31 mouse cellular contexts compared by ENCODE assay signal in genomic region chr4:68312751-68313150, GRCm38 (mm10).
DNase-seq lines count a peak whose midpoint lies in the region; ATAC-seq lines count a peak whose summit lies in the region.
"Had no signal": no experiment of that assay in that cellular context is flagged by ENCODE, and none has a peak within 500 bp of the region (broad histone marks: within the 10 kb centered on the region; RNA-seq: fewer than 3 reads in every experiment).

No protein-coding gene starts in this region.

- no peaks in the 10 kb centered on the region for H3K36me3 ChIP-seq in midbrain, embryonic 11.5 days (ENCODE audit: control insufficient read depth, insufficient read depth, low read length)
- H3K36me3 ChIP-seq: embryonic facial prominence, embryonic 13.5 days; embryonic facial prominence, embryonic 15.5 days; forebrain, embryonic 10.5 days; forebrain, embryonic 12.5 days; G1E had no signal

- no peaks in the 10 kb centered on the region for H3K27me3 ChIP-seq in midbrain, embryonic 11.5 days (ENCODE audit: control insufficient read depth, insufficient read depth, low read length)
- H3K27me3 ChIP-seq: CH12.LX; embryonic facial prominence, embryonic 13.5 days; embryonic facial prominence, embryonic 15.5 days; forebrain, embryonic 12.5 days; Patski had no signal

- no peak overlapping the region for H3K9ac ChIP-seq in midbrain, embryonic 11.5 days (ENCODE audit: low read length)
- H3K9ac ChIP-seq: embryonic facial prominence, embryonic 13.5 days; embryonic facial prominence, embryonic 15.5 days; forebrain, embryonic 12.5 days had no signal

- peak; percentile 26 for DNase-seq in brain, adult 2 months (ENCODE audit: low read depth, low spot score)
- peak; percentile 27 to 69 for DNase-seq in layer of hippocampus, adult 18-20 months (ENCODE audit: low spot score in 2 of 2)
- DNase-seq in layer of hippocampus, adult 9-10 months (ENCODE audit: low spot score), result peak; percentile 8
- DNase-seq in layer of hippocampus, postnatal 36 days, result peak; percentile 26 to 31
- DNase-seq in urinary bladder, postnatal 10 days (ENCODE audit: low spot score), result no peak
- DNase-seq in adrenal gland, adult (ENCODE audit: inconsistent age in 2 of 2, low spot score in 1 of 2), result no peak
- no peak for DNase-seq in left cerebral cortex, adult 8-10 months (ENCODE audit: low spot score in 2 of 2)
- no peak for DNase-seq in midbrain, embryonic 11.5 days (ENCODE audit: low spot score, missing footprints)
- DNase-seq: adrenal gland, adult 8-10 months; adrenal gland, postnatal 14 days; adrenal gland, postnatal 36 days; B cell, adult 2 months; cerebellum, adult 11 months; cerebellum, adult 18-20 months; cerebellum, adult 8-10 months; cerebellum, adult 9-11 months; cerebellum, postnatal 14 days; cerebellum, postnatal 36 days; embryo, embryonic 11 days had no signal

- H3K9me3 ChIP-seq in midbrain, embryonic 11.5 days (ENCODE audit: control insufficient read depth, low read length), result no peaks in the 10 kb centered on the region
- H3K9me3 ChIP-seq: embryonic facial prominence, embryonic 13.5 days; embryonic facial prominence, embryonic 15.5 days; forebrain, embryonic 10.5 days; forebrain, embryonic 12.5 days had no signal

- no peak for ATAC-seq in midbrain, embryonic 11.5 days (ENCODE audit: low FRiP score)
- ATAC-seq: activated CD4-positive, CD25-positive, alpha-beta regulatory T cell, adult 4 months; CD4-positive, CD25-positive, alpha-beta regulatory T cell, adult 4 months; forebrain, embryonic 14.5 days; forebrain, embryonic 16.5 days; Patski had no signal

- H3K27ac ChIP-seq in midbrain, embryonic 11.5 days (ENCODE audit: low read depth, low read length), result no peak overlapping the region
- H3K27ac ChIP-seq: embryonic facial prominence, embryonic 13.5 days; embryonic facial prominence, embryonic 15.5 days; forebrain, embryonic 10.5 days; forebrain, embryonic 12.5 days had no signal

- no peak overlapping the region for H3K4me3 ChIP-seq in midbrain, embryonic 11.5 days (ENCODE audit: low read depth, low read length)
- H3K4me3 ChIP-seq: embryonic facial prominence, embryonic 13.5 days; embryonic facial prominence, embryonic 15.5 days; erythroblast, embryonic 14.5 days; forebrain, embryonic 10.5 days; forebrain, embryonic 12.5 days had no signal

- WGBS in midbrain, embryonic 11.5 days, result 91% methylated on average over 4 of the region's 4 CpGs

- no peak overlapping the region for H3K4me2 ChIP-seq in midbrain, embryonic 11.5 days
- H3K4me2 ChIP-seq: embryonic facial prominence, embryonic 13.5 days; embryonic facial prominence, embryonic 15.5 days; forebrain, embryonic 12.5 days had no signal

- H3K4me1 ChIP-seq in midbrain, embryonic 11.5 days (ENCODE audit: control insufficient read depth, insufficient read depth, low read length), result no peaks in the 10 kb centered on the region
- H3K4me1 ChIP-seq: embryonic facial prominence, embryonic 13.5 days; embryonic facial prominence, embryonic 15.5 days; forebrain, embryonic 10.5 days; forebrain, embryonic 12.5 days had no signal

Comparison
In these comparisons a context has a peak if more than half of its experiments do, and no peak if none do; other contexts are left out.
1. DNase-seq: peak in brain, adult 2 months (single experiment), layer of hippocampus, adult 18-20 months (2 of 2), layer of hippocampus, adult 9-10 months (single experiment) and layer of hippocampus, postnatal 36 days (2 of 2); none in urinary bladder, postnatal 10 days (single experiment), adrenal gland, adult (0 of 2), left cerebral cortex, adult 8-10 months (0 of 2) and midbrain, embryonic 11.5 days (single experiment).